Mouse (Mus musculus): ENCODE measurements around the gene Ube2h.

DNA sequence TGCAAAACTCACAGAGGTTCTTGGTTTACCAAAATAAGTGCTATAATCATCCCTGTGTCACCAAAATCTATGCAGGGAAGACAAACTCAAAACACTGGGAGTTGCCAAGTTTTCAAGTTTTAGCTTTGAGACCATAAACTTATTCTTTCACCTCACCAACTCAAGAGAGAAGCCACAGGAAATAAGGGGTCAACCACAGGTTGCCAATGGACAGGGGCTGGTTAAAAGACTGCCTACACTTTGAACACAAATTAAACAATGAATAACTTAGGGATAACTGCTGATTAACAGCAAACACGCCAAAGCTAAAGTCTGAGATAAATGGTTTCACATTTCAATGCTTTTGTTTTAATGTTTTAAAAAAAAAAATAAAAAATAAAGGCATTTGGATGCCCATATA, 5.2 kb downstream of the Ube2h start:
- TF ChIP-seq MYOD1 (IDR thresholded peaks at IDR 0.05; ENCODE audit: control insufficient read depth in 1 of 3, insufficient read length in 2 of 3, low read depth in 2 of 3) (no peak), REST (IDR thresholded peaks at IDR 0.05; ENCODE audit: insufficient read depth, insufficient read length) (no peak)
